Mouse (Mus musculus) testis, adult 2 months (tissue): ENCODE measurements around the gene Thra.

Experiments
- CTCF ChIP-seq: fragments of 200-500 bp; IDR thresholded peaks from 2 replicates; pipeline ENCODE4 v1.5.1; 2012; ENCODE audit warnings: low read depth, mild to moderate bottlenecking, inconsistent platforms, low read length, moderate library complexity; ENCODE audit not compliant: control insufficient read depth, insufficient read depth, insufficient replicate concordance
- POLR2A ChIP-seq: fragments of 200-500 bp; IDR thresholded peaks from 2 replicates; pipeline ENCODE4 v1.6.1; 2012; ENCODE audit warnings: low read depth, mild to moderate bottlenecking, inconsistent platforms, low read length, moderate library complexity; ENCODE audit not compliant: control insufficient read depth

DNA sequence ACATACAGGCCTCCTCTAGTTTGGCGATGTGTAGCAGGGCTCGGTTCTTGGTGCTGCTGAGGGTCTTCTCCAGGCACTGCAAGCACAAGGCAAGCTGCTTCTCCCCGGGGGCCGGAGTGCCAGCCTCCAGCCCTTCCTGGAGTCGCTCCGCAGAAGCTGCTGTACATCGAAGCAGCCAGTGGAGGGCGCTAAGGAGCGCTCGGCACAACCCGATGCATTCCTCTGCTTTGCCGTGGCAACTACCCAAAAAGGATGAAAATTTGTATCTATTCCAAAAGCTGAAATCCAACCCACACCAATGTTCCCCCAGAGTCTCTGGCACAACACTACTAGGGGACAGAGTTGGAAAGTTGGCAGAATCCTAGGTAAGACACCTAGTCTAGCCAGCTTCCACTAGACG is 22.5 kb upstream of the Thra start:
- TF ChIP-seq CTCF (peak; percentile 83), POLR2A (no peak)
